Mouse (Mus musculus) G1E (cell line): ENCODE results near the gene Olfr325.

ENCODE experiments used
- CTCF ChIP-seq: IDR thresholded peaks from 2 replicates; pipeline ENCODE4 v1.5.1; 2012; ENCODE audit warnings: low read depth, low read length, inconsistent platforms, mixed read lengths
- GATA1 ChIP-seq: IDR thresholded peaks from 2 replicates; pipeline ENCODE4 v1.6.1; 2012; ENCODE audit warnings: borderline replicate concordance, low read length, inconsistent platforms, mixed read lengths
- POLR2AphosphoS5 ChIP-seq: IDR thresholded peaks from 2 replicates; pipeline ENCODE4 v1.6.1; 2012; ENCODE audit warnings: low read depth, low read length, inconsistent platforms; ENCODE audit not compliant: insufficient replicate concordance

DNA sequence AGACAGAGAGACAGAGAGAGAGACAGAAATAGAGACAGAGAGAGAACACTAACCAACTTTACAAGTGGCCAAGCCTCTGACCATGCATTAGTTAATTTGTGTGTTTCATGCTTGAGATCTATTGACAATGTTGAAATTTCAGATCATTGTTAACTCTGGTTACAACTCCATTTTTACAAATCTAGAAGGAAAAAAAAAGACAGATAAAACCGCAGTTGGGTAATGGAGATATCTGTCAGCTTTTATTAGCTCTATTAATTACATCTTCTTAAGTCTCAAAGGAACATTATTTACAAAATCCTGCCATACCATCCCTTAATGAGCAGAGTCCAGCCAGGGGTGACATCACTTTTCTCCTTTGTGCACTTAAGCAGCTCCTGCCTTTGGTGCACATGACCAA is at the start of gene Olfr325:
- TF ChIP-seq CTCF (no peak), GATA1 (no peak), POLR2AphosphoS5 (no peak)
